Mouse (Mus musculus): ENCODE data around the gene Gpr153. TPM values are rescaled to one million over a fixed set of nuclear protein-coding genes. Genes with fewer than 3 reads are reported as not detected.

Gpr153 gene
- total RNA-seq, 1 experiment from 2014 or later: 0.86 TPM

DNA sequence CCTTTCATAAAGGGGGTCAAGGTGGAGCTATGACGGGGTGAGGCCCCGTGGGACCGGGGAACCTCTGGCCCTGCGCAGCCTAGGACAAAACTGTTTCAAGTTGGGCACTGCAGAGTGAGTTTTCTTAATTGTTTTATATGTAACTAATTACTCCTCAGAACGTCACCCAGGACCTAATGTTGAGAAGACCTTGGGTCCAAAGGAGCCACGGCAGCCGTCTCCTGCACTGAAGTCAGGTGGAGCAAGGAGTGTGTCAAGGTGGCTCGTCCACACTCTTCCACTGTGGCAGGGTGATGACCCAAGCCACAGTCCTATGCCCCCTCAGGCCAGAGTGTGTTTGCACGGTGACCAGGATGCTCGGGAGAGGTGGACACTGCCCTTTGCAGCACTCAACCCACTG is 29.1 kb downstream of the Gpr153 start:
- no peak for ATAC-seq (replicated peaks; ENCODE audit: insufficient number of reproducible peaks, low FRiP score, low TSS enrichment, poor library complexity, severe bottlenecking)

DNA sequence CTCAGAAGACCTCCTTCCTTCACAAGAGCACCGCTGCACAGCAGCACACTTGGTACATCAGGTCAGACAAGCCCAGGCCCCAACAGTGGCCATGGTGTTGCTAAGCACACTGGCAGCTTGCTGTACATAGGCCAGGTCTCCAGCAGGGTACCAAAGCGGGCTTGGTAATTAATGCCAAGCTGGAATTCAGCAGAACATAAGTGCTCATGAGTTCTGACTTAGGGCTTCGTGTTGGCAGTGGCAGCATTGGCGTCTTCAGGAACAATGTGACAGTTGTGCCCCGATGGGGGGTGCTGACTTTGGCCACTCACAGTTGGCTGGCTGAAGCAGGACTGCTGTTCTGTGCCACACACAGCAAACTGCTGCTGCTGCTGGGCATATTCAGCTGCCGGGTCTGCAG is 30.7 kb downstream of the Gpr153 start:
- no peak for ATAC-seq (replicated peaks; ENCODE audit: insufficient number of reproducible peaks, low FRiP score, low TSS enrichment, poor library complexity, severe bottlenecking)

DNA sequence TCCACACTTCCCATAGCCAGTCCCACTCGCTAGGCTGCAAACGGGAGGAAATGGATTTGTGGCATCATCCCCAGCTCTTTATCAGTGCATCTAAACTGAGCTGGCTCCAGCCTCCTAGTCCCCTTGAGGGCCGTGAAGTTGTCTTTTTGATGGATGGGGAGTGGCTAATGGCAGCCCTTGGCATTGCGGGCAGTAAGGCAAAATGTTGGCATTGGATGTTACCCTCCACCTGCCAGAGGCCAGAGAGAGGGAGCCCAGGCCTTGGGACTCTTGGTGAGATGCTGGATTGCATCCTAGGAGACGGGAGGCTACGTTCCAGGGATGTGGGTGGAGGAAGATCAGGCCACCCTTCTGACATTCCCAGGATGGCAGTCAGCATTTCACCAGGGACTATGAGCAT is 32.0 kb downstream of the Gpr153 start:
- ATAC-seq (replicated peaks; ENCODE audit: insufficient number of reproducible peaks, low FRiP score, low TSS enrichment, poor library complexity, severe bottlenecking): no peak

DNA sequence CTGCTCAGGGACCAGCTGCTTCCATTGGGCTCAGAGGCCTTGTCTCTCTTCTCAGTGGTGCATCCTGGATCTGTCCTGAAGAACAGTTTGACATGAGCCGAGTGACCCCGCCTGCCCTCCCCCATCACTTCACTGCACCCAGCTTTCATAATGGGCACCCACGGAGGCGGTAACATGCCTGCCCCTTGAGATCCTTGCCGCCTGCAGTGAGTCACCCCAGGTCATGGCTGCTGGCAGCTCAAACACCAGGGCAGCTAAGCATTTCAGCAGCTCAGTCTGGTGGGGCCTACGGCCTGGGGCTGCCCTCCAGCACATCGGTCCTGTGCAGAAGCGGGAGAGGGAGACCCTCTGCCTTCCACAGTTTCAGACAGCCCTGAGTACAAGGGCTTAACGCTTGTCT is 33.5 kb downstream of the Gpr153 start:
- no peak for ATAC-seq (replicated peaks; ENCODE audit: insufficient number of reproducible peaks, low FRiP score, low TSS enrichment, poor library complexity, severe bottlenecking)

DNA sequence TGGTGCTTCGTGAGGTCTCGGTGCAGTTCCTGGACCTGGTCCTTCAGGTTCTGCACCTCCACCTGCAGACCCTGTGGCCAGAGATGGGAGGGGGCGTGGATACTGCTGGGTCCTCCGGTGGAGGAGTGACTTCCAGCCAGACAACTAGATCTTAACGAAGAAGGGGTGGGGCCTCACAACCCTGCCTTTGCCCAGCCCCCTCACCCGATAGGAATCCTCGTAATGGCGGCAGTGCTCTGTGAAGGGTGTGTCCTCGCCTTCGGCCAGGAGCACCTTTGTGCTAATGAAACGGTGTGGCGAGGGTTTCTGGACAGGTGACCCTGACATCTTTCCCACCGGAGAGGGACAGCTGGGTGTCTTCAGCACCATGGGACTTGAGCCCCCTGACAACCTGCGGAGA is 38.2 kb downstream of the Gpr153 start:
- ATAC-seq (replicated peaks; ENCODE audit: insufficient number of reproducible peaks, low FRiP score, low TSS enrichment, poor library complexity, severe bottlenecking): no peak

DNA sequence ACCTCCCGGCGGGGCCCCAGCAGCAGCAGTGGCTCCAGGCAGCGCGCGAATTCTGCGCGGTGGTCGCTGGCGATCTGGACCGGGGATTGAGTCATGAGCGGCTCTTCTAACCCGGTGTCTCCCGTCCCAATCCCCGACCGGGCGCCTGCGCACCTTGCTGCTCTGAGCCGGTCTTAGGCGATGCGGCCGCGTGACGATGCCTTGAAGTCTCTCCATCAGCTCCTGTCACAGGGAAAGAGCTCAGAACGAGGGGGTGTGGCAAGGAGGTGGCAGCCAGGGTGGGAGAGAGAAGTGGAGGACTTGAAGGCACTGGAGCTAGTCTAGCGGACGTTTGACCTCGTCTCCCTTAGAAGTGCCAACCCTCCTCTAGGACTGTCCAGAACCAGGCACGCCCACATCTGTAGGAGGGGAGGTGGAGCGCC is 39.2 kb downstream of the Gpr153 start:
- no peak for ATAC-seq (replicated peaks; ENCODE audit: insufficient number of reproducible peaks, low FRiP score, low TSS enrichment, poor library complexity, severe bottlenecking)

DNA sequence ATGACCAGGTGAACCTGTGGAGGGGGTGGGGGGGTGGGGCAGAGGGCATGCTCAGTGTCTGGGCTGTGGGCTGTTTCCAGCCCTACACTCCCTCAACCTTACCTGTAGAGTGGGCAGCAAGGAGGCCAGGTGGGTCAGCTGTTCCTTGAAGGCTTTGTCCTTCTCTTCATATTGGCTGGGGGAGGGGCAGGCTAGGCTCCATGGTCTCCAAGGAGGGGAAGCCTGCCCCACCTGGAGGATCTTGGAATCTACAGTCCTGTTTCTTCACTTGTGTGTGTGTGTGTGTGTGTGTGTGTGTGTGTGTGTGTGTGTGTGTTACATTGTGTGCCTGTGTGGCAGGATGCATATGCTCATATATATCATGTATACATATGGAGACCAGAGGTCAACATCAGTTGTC is 39.9 kb downstream of the Gpr153 start:
- no peak for ATAC-seq (replicated peaks; ENCODE audit: insufficient number of reproducible peaks, low FRiP score, low TSS enrichment, poor library complexity, severe bottlenecking)

DNA sequence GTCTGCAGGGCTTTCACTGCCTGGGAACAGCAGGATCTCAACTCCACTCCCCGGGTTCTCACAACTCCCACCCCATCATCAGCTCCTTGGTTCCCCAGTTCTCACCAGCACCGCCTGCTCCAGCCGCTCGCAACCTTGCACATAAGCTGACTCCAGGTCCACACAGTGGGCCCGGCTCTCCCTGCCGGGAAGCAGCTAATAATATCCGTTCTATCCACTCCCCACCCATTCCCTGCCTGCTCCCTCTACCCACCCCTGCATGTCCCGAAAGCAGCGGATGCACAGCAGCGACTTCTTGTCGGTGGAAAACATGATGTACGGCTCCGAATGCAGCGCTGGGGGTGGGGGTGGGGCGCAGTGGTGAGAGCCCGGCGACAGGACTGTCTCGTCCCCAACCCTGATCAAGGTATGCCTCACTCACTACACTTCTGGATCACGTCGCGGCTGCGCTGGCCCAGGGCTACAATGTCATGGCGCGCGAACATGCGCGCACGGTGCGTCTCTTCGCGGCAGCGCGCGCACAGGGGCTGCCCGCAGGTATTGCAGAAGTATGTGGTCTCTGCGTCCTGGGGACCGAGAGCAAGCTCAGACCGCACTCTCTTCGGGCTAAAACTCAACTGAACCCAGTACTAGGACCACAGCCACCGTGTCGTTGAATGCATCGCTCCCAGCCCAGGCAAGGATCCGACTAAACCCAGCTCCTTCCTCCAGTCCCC is 41.6 kb downstream of the Gpr153 start:
- ATAC-seq (replicated peaks; ENCODE audit: insufficient number of reproducible peaks, low FRiP score, low TSS enrichment, poor library complexity, severe bottlenecking): no peak

DNA sequence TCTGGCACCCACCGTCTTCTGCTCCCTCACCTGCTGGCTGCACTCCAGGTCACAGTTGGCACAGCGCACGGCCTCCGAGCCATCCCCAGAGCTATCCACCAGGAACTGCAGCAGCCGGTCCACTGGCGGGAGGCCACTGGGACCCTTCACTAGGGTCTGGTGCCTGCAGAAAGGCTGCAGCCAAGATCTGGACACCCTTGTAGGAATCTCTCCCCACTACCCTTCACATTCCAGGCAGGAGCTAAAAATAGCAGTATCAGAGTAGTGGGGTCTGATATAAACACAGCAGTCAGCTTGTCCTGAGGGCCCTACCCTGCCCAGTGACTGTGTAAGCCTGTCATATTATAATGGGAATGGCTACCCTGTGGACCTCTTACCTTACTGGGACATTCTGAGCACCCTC is 43.6 kb downstream of the Gpr153 start:
- no peak for ATAC-seq (replicated peaks; ENCODE audit: insufficient number of reproducible peaks, low FRiP score, low TSS enrichment, poor library complexity, severe bottlenecking)

DNA sequence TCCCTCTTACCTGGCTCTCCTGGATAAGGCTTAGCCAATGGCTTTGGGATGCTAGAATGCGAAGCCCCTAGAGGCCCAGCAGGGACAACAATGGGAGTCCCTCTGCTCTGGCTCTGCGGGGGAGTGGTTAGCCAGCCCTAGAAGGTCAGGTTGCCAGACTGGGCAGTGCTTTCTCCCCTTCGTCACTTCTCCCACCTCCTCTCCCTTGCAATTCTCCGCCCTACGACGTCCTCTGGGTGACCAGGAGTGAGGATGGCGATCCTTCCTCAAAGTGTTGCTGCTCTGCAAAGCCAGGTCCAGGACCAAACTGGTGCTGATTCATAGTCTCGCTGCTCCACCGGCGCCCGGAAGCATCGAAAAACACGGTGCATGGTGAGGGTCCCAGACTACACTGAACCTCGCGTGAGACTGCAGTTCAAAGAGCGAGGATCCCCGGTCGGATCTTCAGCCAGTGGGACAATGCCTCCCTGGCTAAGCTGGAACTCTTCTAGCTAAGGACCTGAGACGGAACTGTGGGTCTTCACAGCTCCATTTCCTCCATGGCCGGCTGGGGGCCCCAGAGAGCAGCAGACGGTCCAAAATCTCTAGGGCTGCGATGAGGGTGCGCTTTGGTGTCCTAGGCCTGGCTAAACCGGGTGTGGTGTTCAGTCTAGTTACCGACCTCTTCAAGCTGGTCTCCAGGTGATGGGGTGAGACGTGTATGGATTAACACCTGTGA is 44.6 kb downstream of the Gpr153 start, which contains the start of gene Rnf207:
TSS of gene Rnf207 (minus strand) at position 477 of the 718 bp plus-strand sequence.
- peak; percentile 74 for ATAC-seq (replicated peaks; ENCODE audit: insufficient number of reproducible peaks, low FRiP score, low TSS enrichment, poor library complexity, severe bottlenecking)

DNA sequence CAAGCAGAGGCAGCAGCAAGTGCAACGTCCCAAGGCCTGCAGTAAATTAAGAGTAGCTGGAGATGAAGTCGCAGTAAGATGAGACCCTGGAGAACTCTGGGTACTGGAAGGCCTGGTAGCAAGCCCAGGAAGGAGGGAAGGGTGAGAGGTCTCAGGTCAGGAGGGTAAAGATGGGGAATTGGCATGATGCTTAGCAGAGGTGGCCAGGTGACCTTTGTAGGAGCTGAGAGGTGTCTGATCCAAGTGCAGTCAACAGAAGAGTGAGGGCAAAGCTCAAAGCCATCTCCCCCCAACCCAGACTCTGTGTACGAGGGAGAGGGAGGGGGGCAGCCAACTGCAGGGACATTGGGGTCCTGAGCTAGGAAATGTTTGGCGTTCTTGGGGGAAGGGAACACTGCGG is 47.4 kb downstream of the Gpr153 start:
- ATAC-seq (replicated peaks; ENCODE audit: insufficient number of reproducible peaks, low FRiP score, low TSS enrichment, poor library complexity, severe bottlenecking): no peak

DNA sequence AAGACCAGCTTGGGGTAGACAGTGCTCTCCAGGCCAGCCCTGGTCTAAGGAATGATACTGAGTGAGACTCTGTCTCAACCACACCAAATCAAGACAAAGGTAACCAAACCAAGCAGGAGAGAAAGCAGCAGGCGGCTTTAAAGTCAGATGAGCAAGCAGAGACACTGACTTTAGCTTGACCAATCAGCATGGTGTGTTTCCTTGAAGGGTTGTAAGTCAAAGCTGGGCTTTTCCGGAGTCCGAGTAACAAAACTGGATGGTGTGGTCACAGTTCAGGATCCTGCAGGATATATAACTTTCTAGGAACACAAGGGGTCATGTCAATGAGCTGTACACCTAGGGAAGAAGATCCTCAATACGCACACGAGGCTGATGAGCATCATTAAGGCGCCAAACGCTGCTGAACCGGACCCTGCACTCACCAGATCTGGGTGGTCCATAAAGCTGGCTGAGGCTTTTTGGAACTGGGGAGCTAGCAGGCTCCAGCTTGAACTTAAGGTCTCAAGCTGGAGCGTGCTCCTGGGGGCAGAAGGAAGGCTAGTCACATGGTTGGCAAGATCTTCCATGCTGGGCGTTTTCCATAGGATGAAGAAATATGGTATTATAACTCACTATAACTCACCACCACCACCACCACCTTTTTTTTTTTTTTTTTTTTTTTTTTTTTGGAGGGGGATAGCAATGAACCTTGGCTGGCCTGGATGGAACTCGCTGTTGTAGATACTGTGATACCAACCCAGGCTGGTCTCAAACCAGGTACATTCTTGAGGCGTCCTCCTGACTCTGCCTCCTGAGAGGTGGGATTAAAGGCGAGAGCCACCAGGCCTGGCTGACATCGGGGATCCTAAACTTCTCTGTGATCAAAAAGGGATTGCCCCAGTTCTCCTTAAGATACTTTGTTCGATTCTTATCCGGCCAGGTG is 50.9 kb downstream of the Gpr153 start:
- ATAC-seq (replicated peaks; ENCODE audit: insufficient number of reproducible peaks, low FRiP score, low TSS enrichment, poor library complexity, severe bottlenecking): no peak

DNA sequence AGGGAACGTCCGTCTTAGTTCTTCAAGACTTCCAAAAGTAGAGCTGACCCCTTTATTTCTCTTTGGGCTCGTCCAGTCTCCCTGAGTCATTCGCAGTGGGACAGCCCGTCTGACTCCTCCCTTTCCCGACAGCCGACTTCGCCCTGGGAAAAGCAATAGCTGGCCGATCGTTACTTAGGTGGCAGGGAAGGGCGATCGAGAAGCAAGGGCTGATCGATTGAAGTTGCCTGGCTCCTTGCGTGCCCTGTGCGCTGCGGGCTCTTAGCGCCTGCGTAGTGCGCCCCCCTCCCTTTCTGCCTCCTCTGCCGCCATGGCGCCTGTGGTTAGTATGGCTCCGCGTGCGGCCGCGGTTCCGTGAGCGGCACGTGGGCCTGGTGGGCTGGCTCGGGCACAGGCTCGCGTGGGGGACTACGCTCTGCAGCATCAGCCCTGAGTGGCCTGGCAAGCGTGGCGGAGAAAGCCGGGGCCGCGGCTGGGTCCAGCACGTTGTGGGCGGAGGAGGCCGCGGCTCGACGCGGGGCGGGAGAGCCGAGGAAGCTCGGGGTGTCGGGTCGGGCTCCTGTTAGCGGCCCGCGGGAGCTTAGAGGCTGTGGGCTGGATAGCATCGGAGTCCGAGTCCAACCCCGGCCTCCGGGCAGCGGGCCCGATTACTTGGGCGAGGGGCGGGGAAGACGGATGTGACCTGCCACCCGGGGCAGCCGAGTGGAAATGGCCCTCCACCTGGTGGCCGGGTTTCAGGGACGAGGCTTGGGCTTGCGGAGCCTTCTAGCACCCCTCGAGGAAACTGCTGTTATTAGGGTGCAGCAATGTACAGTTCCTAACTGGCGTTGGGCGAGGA is 51.8 kb downstream of the Gpr153 start, which contains the start of gene Rpl22:
TSS of gene Rpl22 (plus strand) at position 169 of the 838 bp plus-strand sequence.
- peak; percentile 98 for ATAC-seq (replicated peaks; ENCODE audit: insufficient number of reproducible peaks, low FRiP score, low TSS enrichment, poor library complexity, severe bottlenecking)

DNA sequence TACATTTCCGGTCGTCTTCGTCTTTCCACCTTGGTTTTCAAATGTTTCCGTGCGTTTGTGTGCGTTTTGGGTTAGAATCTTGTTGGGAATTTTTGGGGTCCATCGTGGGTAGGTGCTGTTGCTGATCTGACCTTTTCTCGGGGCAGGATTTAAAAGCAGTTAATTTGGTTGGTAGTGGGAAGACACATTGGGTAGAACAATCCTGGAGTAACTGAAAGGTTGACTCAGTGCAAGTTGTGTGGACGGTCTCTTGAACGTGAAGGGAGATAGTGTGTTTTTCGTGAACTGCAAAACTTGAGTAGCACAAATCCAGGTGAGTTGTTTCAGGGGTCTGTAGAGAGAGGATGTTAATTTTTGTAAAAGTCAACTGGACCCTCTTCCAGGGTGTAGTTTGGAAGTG is 52.5 kb downstream of the Gpr153 start:
- ATAC-seq (replicated peaks; ENCODE audit: insufficient number of reproducible peaks, low FRiP score, low TSS enrichment, poor library complexity, severe bottlenecking): no peak

DNA sequence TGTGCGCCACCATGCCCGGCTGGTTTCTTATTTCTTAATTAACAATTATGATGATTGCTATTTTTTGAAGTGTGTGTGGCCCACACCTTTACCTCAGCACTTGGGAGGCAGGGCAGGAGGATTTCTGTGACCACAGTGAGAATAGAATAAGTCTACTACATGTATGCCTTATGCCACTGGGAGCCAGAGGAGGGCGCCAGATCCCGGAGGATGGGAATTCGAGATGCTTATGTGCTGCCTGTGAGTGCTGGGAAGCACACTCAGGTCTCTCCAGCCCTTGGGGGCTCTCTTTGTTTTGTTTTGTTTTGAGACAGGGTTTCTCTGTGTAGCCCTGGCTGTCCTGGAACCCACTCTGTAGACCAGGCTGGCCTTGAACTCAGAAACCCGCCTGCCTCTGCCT is 54.7 kb downstream of the Gpr153 start:
- ATAC-seq (replicated peaks; ENCODE audit: insufficient number of reproducible peaks, low FRiP score, low TSS enrichment, poor library complexity, severe bottlenecking): no peak

DNA sequence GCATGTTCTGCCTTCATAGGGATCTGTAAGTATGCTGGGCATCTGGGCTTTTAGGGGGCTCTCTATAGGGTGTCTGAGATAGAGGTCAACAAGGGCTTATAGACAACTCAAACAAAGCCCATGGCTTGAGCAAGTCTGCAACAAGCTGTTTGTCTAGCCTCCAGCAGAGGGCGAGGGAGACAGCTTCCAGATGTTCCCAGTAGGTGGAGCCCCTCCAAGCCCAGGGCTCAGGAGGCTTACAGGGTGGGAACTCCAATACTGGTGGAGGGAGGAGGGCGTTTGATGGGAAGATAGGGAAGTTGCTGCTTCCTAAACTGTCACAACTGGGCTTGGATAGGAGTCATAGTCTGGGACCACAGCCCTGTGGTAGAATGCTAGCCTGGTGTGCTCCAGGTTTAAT is 58.9 kb downstream of the Gpr153 start:
- ATAC-seq (replicated peaks; ENCODE audit: insufficient number of reproducible peaks, low FRiP score, low TSS enrichment, poor library complexity, severe bottlenecking): 0 out of 2 replicates have a peak, but pooled peaks have one; percentile 62

DNA sequence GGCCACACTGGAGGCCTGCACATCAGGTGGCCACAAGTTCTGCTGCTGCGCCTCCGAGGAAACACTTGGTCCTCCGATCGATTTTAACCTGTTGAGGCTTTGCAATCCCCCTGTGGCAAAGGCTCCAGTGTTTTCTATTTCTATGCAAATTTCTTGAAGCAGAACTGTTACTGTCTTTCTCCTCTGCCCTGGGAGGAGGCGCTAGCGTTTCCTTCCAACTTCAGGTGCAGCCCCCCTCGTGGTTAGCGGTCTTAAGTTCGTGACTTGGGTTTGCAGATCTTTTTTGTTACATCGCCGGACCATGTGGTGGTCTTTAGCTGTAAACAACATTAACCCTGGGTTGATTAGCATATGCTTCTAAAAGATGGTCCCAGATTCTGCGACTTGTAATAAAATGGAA is 59.6 kb downstream of the Gpr153 start:
- no peak for ATAC-seq (replicated peaks; ENCODE audit: insufficient number of reproducible peaks, low FRiP score, low TSS enrichment, poor library complexity, severe bottlenecking)
